Mouse (Mus musculus) hindbrain, embryonic 13.5 days (tissue): Measurements from ENCODE around the gene Gm17622. TPM values are rescaled to one million over a fixed set of nuclear protein-coding genes. Genes with fewer than 3 reads are reported as not detected.

Experiments used
- ATAC-seq: fragments of 200-750 bp; cut with Nextera tagmentation; 2 replicates; pipeline ENCODE4 v1.8.0; 2017; ENCODE audit warnings: moderate TSS enrichment; ENCODE audit not compliant: low FRiP score
- H3K27ac ChIP-seq: fragments of 300-500 bp; sonication (generic); 2 replicates; pipeline ENCODE4 v1.5.1; 2015; ENCODE audit warnings: inconsistent platforms, mild to moderate bottlenecking, moderate library complexity
- H3K27me3 ChIP-seq: fragments of 300-500 bp; sonication (generic); 2 replicates; pipeline ENCODE4 v1.6.1; 2015; ENCODE audit warnings: mild to moderate bottlenecking, inconsistent platforms
- H3K36me3 ChIP-seq: fragments of 300-500 bp; sonication (generic); 2 replicates; pipeline ENCODE4 v1.6.1; 2015; ENCODE audit warnings: mild to moderate bottlenecking, inconsistent platforms
- H3K4me1 ChIP-seq: fragments of 300-500 bp; sonication (generic); replicated peaks from 2 replicates; pipeline ENCODE4 v1.6.1; 2015; ENCODE audit warnings: inconsistent platforms
- H3K4me2 ChIP-seq: fragments of 300-500 bp; sonication (generic); 2 replicates; pipeline ENCODE4 v1.6.1; 2015; ENCODE audit warnings: inconsistent platforms, mild to moderate bottlenecking, moderate library complexity
- H3K4me3 ChIP-seq: fragments of 300-500 bp; sonication (generic); 2 replicates; pipeline ENCODE4 v1.5.1; 2015; ENCODE audit warnings: mild to moderate bottlenecking, inconsistent platforms
- H3K9ac ChIP-seq: fragments of 300-500 bp; sonication (generic); 2 replicates; pipeline ENCODE4 v1.6.1; 2015; ENCODE audit warnings: mild to moderate bottlenecking, inconsistent platforms
- H3K9me3 ChIP-seq: fragments of 300-500 bp; sonication (generic); 2 replicates; pipeline ENCODE4 v1.6.1; 2016; ENCODE audit warnings: inconsistent platforms
- WGBS: fragments of 180-500 bp; shearing (Covaris S2); methylation state at CpG from one replicate; pipeline ENCODE4 v1.1.7; 2015; 5-methylcytosine and 5-hydroxymethylcytosine counted together
- polyA plus RNA-seq: library from polyadenylated mRNA; unstranded; fragments of >200 nt; fragmentation: Nextera tagmentation; extraction: Ambion mirVana; gene quantifications from 2 replicates; pipeline ENCODE4 v1.2.1, GENCODE M21; 2015

Gm17622 gene
- polyA plus RNA-seq, 1 experiment from 2014 or later: not detected

DNA sequence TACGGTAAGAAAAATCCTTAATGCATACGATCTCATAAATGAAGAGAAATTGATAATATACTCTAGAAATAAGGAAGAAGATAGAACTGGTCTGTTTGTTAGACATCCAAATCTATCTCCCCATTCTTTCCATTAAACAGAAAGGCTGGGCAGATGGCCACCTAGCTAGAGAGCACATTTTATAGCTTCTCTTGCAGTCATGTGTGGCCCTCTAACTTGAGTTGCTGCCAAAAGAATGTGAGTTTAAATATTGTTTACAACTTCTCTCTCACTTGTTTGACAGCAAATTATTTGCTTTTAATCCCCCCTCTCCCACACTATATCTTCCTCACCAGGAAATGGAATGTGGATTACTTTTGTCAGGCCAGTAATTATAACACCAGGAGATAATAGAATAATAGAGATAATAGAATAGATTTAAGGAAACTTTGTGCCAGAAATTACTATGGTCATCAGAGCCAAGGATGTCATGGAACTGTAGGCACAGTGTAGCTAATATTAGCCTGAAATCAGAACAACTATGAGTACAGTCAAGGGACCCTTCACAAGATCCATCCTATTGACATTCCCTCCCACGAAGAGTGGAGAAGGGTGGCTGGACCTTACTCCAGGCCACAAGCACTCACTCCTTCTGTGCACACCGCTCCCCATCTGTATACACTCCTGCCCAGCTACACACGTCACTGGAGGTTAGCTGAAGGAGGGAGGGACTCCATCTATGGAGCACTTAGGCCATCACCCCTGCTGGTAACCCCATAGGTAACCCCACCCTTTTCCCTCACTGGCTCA, 23.8 kb downstream of the Gm17622 start:
- peaks cover 4% of the 10 kb centered on the region for H3K36me3 ChIP-seq
- no peak overlapping the region for H3K9ac ChIP-seq
- no peak overlapping the region for H3K27ac ChIP-seq
- H3K27me3 ChIP-seq: no peaks in the 10 kb centered on the region
- no peaks in the 10 kb centered on the region for H3K4me1 ChIP-seq
- no peak overlapping the region for H3K4me2 ChIP-seq
- no peak overlapping the region for H3K4me3 ChIP-seq
- WGBS: 90% methylated on average over 5 of the region's 5 CpGs
- no peak for ATAC-seq
- H3K9me3 ChIP-seq: no peaks in the 10 kb centered on the region

DNA sequence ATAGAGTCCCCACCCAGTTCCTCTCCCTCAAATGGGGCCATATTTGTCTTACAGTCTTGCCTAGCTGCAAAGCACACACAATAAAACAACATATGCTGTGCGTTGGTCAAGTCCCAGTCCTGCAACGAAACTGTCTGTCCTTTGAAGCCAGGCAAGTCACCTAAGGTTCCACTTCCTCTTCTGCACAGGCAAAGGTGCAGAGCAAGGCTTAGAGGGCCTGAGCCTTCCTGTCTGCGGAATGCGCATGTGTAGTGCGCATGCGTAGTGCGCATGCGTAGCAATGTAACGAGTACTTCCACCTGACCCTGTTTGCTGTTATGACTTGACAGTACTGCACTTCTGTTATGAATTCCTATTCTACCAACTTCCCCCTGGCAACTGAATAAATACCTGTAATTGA, 25.7 kb downstream of the Gm17622 start:
- no peaks in the 10 kb centered on the region for H3K4me1 ChIP-seq
- 96% methylated on average over 9 of the region's 9 CpGs for WGBS
- H3K4me3 ChIP-seq: no peak overlapping the region
- no peak overlapping the region for H3K9ac ChIP-seq
- H3K9me3 ChIP-seq: no peaks in the 10 kb centered on the region
- no peaks in the 10 kb centered on the region for H3K27me3 ChIP-seq
- H3K36me3 ChIP-seq: peaks cover 4% of the 10 kb centered on the region
- ATAC-seq: no peak
- H3K4me2 ChIP-seq: no peak overlapping the region
- no peak overlapping the region for H3K27ac ChIP-seq

DNA sequence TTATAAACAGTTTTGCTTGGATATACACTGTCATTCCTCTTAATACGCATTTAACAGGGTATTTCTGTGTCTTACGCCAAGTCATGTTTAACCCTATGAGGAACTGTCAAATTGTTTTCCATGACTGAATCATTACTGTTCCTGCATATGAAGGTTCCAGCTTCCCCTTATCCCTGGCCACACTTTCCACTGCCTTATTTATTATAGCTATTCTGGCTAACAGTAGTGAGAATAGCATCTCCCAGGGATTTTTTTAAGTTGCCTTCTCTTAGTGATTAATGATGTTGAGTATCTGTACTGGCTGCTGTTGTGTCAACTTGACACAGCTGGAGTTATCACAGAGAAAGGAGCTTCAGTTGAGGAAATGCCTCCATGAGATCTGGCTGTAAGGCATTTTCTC, 26.8 kb downstream of the Gm17622 start:
- H3K9me3 ChIP-seq: no peaks in the 10 kb centered on the region
- no peak overlapping the region for H3K9ac ChIP-seq
- 97% methylated on average over 2 of the region's 2 CpGs for WGBS
- H3K36me3 ChIP-seq: peaks cover 4% of the 10 kb centered on the region
- H3K27me3 ChIP-seq: no peaks in the 10 kb centered on the region
- H3K27ac ChIP-seq: no peak overlapping the region
- no peak overlapping the region for H3K4me3 ChIP-seq
- no peaks in the 10 kb centered on the region for H3K4me1 ChIP-seq
- no peak overlapping the region for H3K4me2 ChIP-seq
- no peak for ATAC-seq

DNA sequence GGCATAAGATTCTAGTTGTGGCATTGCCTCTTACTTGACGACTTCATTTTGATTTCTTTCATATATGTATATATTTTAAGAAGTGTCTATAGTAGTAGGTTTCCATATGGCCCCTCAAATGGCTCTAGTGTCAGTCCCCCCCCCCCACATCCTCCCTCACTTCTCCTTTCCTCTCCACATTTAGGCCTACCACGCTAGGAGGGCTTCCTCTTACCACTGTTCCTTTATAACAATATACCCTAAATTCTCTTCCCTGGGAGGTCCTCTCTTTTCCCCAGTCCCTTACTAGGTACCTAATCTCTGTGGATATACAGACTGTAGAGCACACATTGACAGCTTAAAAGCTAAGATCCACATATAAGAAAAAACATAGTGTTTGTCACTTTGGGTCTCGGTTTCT, 30.8 kb downstream of the Gm17622 start:
- no peaks in the 10 kb centered on the region for H3K9me3 ChIP-seq
- peaks cover 2% of the 10 kb centered on the region for H3K36me3 ChIP-seq
- H3K27ac ChIP-seq: no peak overlapping the region
- H3K4me2 ChIP-seq: no peak overlapping the region
- no peak overlapping the region for H3K4me3 ChIP-seq
- no peaks in the 10 kb centered on the region for H3K27me3 ChIP-seq
- 91% methylated on average over 3 of the region's 3 CpGs for WGBS
- H3K9ac ChIP-seq: no peak overlapping the region
- ATAC-seq: no peak
- no peaks in the 10 kb centered on the region for H3K4me1 ChIP-seq

DNA sequence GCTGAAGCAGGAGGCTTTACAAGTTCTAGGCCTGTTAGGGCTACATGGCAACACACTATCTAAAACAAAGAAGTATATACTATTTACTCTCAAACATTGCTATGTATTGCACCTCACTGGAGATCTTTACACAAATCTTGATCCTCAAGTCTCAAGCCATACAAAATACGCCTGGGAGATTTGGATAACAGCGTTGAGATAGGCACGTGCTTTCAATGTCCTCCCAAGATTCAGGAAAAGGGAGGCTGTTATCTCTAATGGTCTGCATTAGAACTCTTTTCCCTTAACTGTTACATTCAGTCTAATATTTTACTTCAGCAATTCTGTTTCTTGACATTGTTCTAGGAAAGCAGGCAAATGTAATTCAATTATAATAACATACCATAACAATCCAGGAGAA, 36.5 kb downstream of the Gm17622 start:
- WGBS: 95% methylated on average over 3 of the region's 3 CpGs
- no peak overlapping the region for H3K4me3 ChIP-seq
- H3K4me1 ChIP-seq: no peaks in the 10 kb centered on the region
- H3K9ac ChIP-seq: no peak overlapping the region
- H3K27ac ChIP-seq: no peak overlapping the region
- H3K4me2 ChIP-seq: no peak overlapping the region
- H3K9me3 ChIP-seq: no peaks in the 10 kb centered on the region
- H3K36me3 ChIP-seq: no peaks in the 10 kb centered on the region
- ATAC-seq: no peak
- H3K27me3 ChIP-seq: no peaks in the 10 kb centered on the region

DNA sequence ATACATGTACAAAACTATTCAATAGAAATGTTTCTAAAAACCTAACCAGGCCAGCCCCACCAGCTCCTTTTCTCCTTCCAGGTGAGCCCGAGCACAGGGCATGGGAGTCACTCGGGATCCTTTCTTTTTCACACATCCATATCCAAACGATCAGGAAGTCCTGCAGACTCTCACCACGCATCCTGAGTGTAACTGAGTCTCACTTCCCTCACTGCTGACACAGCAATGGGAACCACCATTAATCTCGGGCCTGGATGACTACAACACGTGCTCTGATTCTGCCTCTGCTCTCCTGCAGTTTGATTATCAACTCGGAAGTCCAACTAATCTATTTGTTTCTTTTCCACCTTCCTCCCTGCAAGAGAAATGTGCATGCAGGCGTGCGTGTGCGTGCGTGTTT, 37.3 kb downstream of the Gm17622 start:
- no peak for ATAC-seq
- 95% methylated on average over 11 of the region's 11 CpGs for WGBS

DNA sequence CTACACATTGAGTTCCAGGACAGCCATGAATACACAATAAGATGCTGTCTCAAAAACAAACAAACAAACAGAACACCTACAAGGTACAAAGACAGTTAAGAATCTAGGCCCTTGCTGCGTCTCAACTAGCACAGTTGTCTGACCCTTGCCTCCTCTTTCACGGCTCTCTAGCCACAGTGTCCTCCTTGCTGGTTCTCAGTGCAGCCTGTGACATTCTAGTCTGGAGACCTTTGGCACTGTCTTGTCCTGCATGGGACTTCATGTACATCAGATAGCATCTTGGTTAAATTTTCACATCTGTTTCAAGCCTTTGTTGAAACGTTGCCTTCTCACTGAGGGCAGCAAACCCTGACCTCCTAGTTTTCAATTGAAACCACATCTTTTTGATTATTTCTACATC, 38.2 kb downstream of the Gm17622 start:
- no peaks in the 10 kb centered on the region for H3K9me3 ChIP-seq
- 90% methylated on average over 3 of the region's 3 CpGs for WGBS
- H3K4me3 ChIP-seq: no peak overlapping the region
- no peak overlapping the region for H3K4me2 ChIP-seq
- no peaks in the 10 kb centered on the region for H3K4me1 ChIP-seq
- H3K27me3 ChIP-seq: no peaks in the 10 kb centered on the region
- no peak overlapping the region for H3K27ac ChIP-seq
- H3K9ac ChIP-seq: no peak overlapping the region
- ATAC-seq: no peak
- no peaks in the 10 kb centered on the region for H3K36me3 ChIP-seq

More for the DNA sequence above, 37.3 kb downstream of the Gm17622 start:
- no peak overlapping the region for H3K27ac ChIP-seq
- H3K4me1 ChIP-seq: no peaks in the 10 kb centered on the region
- H3K9ac ChIP-seq: no peak overlapping the region
- H3K9me3 ChIP-seq: no peaks in the 10 kb centered on the region
- no peaks in the 10 kb centered on the region for H3K36me3 ChIP-seq
- no peak overlapping the region for H3K4me3 ChIP-seq
- no peak overlapping the region for H3K4me2 ChIP-seq
- H3K27me3 ChIP-seq: no peaks in the 10 kb centered on the region

DNA sequence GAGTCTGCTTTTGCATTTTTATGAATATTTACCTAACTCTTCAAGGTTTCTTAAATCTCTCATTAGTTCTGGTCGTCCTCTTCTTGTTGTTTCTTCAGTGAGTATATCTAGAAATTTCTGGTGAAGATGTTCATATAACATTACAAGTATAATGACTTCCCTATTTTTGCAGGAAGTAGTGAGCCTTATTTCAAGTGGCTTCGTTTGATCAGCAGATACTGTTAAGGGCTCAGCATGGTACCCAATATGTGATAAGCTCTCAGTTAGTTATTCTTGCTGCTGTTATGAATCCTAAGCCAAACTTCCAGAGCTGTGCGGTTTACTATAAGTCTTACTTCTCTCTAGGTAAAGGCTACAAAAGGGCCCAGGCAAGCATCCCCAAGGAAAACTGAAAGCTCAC, 39.0 kb downstream of the Gm17622 start:
- Histone ChIP-seq H3K4me2 (no peak overlapping the region), H3K4me3 (no peak overlapping the region), H3K27me3 (no peaks in the 10 kb centered on the region), H3K9me3 (no peaks in the 10 kb centered on the region), H3K9ac (no peak overlapping the region), H3K27ac (no peak overlapping the region), H3K36me3 (no peaks in the 10 kb centered on the region), H3K4me1 (no peaks in the 10 kb centered on the region)
- 94% methylated on average over 3 of the region's 3 CpGs for WGBS
- no peak for ATAC-seq

DNA sequence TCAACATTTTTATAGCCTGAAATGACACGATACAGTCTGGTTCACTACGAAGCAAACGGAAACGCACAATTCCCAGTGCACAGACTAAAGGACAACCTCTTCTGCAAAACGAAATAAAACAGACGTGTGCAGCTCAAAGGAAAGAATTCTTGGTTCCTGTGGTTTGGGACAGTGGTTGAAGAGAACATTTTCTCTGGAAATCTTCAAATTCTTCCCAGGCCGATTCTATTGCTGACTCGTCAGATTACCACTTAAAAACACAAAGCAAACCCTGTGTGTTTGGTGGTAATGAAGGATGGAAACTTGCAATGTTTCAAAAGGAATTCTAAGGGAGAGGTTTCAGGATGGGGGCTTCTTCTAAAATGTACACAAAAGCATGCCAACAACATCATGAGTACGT, 39.5 kb downstream of the Gm17622 start:
- no peak overlapping the region for H3K9ac ChIP-seq
- WGBS: 95% methylated on average over 9 of the region's 9 CpGs
- no peak for ATAC-seq
- H3K27ac ChIP-seq: no peak overlapping the region
- H3K4me2 ChIP-seq: no peak overlapping the region
- H3K27me3 ChIP-seq: no peaks in the 10 kb centered on the region
- no peak overlapping the region for H3K4me3 ChIP-seq
- no peaks in the 10 kb centered on the region for H3K36me3 ChIP-seq
- H3K9me3 ChIP-seq: no peaks in the 10 kb centered on the region
- H3K4me1 ChIP-seq: no peaks in the 10 kb centered on the region

DNA sequence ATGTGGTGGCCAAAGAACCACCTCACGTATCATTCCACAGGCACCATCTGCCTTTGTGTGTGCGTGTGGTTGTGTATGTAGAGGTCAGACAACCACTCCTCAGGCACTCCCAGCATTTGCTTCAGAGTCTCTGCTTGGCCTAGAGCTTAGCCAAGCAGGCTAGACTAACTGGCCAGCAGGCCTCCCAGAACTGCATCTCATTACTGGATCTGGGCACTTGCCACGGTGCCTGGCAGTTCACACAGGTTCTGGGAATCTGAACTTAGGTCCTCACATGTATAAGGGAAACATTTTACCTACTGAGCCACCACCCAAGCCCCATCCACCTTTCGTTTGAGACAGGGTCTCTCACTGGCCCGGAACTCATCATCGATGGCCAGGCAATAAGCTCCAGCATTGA, 41.6 kb downstream of the Gm17622 start:
- Histone ChIP-seq H3K9me3 (no peaks in the 10 kb centered on the region), H3K27ac (no peak overlapping the region), H3K4me3 (no peak overlapping the region), H3K4me1 (no peaks in the 10 kb centered on the region), H3K9ac (no peak overlapping the region), H3K36me3 (no peaks in the 10 kb centered on the region), H3K4me2 (no peak overlapping the region), H3K27me3 (no peaks in the 10 kb centered on the region)
- WGBS: 90% methylated on average over 6 of the region's 6 CpGs
- no peak for ATAC-seq

DNA sequence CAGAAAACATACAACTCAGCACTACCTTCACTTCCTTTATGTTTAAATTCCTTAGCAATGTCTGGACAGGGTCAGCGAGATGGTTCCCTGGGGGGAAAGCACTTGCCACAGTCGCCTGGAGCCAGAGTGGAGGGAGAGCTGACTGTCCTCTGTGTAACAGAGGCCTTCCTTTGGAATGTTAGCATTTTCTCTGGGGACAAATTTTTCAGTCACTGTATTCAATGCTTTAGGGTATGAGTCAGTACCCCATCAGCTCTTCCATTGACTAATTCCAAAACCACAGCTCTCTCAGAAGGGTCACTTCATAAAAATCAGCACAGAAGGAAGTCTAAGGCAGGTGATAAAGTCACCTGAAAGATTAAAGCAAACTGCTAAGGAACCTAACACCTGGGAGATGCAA, 43.2 kb downstream of the Gm17622 start:
- Histone ChIP-seq H3K9me3 (no peaks in the 10 kb centered on the region), H3K27me3 (no peaks in the 10 kb centered on the region), H3K27ac (no peak overlapping the region), H3K9ac (no peak overlapping the region), H3K36me3 (no peaks in the 10 kb centered on the region), H3K4me3 (no peak overlapping the region), H3K4me2 (no peak overlapping the region), H3K4me1 (no peaks in the 10 kb centered on the region)
- ATAC-seq: no peak
- WGBS: 60% methylated on average over 2 of the region's 2 CpGs

DNA sequence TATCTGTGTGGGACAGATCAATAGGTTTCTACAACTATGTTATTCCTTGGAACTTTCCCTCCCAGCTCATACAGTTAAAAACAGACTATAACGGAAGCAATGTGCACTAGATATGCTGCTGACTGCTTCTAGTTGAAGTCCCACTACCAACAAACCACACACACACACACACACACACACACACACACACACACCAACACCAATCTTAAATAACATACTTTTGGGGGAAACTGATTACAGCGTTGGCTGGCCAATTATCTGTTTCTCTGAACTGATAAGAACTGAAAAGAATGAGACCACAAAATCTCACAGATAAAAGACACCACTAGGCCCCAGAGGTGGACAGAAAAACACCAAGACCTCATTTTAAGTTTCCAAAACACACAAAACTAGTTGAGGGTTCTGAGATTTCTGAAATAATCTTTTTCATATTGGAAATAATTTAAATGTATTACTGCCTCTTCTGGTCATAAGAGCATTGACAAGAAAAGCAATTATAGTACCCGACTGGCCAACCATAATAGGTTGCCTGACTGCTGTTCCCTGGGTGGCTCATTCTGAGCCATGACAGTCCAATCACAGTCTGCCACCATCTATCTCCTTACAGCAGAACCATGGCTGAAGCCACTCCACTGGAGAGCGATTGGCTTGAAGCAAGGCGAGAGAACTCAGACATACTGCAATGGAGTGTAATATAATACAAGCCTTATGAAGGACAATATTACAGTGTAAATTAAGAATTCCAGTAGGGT, 46.5 kb downstream of the Gm17622 start:
- H3K27me3 ChIP-seq: no peaks in the 10 kb centered on the region
- no peak overlapping the region for H3K4me3 ChIP-seq
- no peaks in the 10 kb centered on the region for H3K36me3 ChIP-seq
- no peaks in the 10 kb centered on the region for H3K9me3 ChIP-seq
- H3K27ac ChIP-seq: no peak overlapping the region
- WGBS: 85% methylated on average over 5 of the region's 5 CpGs
- H3K4me2 ChIP-seq: no peak overlapping the region
- H3K9ac ChIP-seq: no peak overlapping the region
- 0 out of 2 replicates have a peak, but pooled peaks cover 2% of the 10 kb centered on the region for H3K4me1 ChIP-seq
- ATAC-seq: no peak

DNA sequence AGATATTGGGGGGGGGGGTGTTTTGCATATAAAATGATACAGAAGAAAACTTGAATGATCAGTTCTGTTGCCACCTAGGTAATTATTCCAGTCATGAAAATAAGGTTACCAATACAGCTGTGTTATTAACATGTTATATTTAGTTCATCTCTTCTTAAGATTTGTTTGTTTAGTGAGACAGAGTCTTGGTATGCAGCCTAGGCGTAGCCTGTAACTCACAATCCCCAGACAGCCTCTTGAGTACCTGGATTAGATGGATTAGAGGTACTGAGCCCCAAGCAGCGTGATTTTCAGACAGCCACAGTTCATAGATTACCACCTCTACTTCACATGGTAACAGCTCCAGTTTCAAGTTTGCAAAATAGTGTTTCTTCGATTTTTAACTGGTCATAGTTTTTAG, 47.6 kb downstream of the Gm17622 start:
- H3K27me3 ChIP-seq: no peaks in the 10 kb centered on the region
- H3K4me1 ChIP-seq: 0 out of 2 replicates have a peak, but pooled peaks cover 2% of the 10 kb centered on the region
- ATAC-seq: no peak
- no peak overlapping the region for H3K4me2 ChIP-seq
- H3K4me3 ChIP-seq: no peak overlapping the region
- H3K27ac ChIP-seq: no peak overlapping the region
- 90% methylated on average over 3 of the region's 3 CpGs for WGBS
- no peak overlapping the region for H3K9ac ChIP-seq
- H3K36me3 ChIP-seq: no peaks in the 10 kb centered on the region
- H3K9me3 ChIP-seq: no peaks in the 10 kb centered on the region
